Mouse (Mus musculus): ENCODE data around the gene Rhov. TPM values are rescaled to one million over a fixed set of nuclear protein-coding genes. Genes with fewer than 3 reads are reported as not detected.

Gene Rhov
- not detected for total RNA-seq (2021)

- intact Hi-C loops (cut with DNase I): no loop called here
- DNase-seq: peak in 1 of 2 experiments; percentile 29
Observed at GRCm38 (mm10) chr2:119270643-119271331, at the start of gene Rhov. Rhov (minus strand) TSS chr2:119271272.

- intact Hi-C loops (cut with DNase I): no loop called here
- DNase-seq: peak in 1 of 2 experiments; percentile 8
Observed at GRCm38 (mm10) chr2:119320571-119320970, 49.5 kb upstream of the Rhov start.

GRCm38 (mm10) chr2:119318043-119318710 is 47.1 kb upstream of the Rhov start:
- intact Hi-C loops (cut with DNase I): no loop called here
- DNase-seq: peak in 1 of 2 experiments; percentile 2

DNA sequence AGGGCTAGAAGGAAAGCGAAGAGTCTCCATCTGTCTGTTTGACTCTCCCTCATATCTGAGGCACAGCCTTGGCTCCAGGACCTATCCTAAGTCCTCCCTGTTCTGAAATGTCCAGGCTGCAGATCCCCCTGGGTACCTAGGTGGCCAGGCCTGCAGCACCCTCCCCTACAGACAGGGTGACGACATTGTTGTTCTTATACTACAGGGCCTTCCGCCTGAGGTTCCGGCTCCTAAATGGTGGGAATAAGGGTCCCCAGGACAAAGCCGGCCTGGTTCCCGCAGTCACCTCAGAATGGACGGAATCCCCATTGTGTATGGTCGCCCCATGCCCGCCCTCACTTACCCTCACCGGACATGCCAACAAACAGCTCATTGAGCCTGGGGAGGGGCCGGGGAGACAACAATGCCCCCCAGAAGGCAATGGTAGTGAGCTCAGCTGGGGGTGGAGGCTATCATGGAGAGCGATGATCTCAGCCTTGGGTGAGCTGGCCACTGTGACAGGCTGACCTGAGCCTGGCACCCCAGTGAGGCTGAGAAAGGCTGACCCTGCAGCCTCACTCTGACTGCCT is 43.8 kb upstream of the Rhov start:
- no peak for DNase-seq
- intact Hi-C loops (cut with DNase I): no loop called here

GRCm38 (mm10) chr2:119313780-119314479 is 42.9 kb upstream of the Rhov start:
- intact Hi-C loops (cut with DNase I): no loop called here
- DNase-seq: no peak

DNA sequence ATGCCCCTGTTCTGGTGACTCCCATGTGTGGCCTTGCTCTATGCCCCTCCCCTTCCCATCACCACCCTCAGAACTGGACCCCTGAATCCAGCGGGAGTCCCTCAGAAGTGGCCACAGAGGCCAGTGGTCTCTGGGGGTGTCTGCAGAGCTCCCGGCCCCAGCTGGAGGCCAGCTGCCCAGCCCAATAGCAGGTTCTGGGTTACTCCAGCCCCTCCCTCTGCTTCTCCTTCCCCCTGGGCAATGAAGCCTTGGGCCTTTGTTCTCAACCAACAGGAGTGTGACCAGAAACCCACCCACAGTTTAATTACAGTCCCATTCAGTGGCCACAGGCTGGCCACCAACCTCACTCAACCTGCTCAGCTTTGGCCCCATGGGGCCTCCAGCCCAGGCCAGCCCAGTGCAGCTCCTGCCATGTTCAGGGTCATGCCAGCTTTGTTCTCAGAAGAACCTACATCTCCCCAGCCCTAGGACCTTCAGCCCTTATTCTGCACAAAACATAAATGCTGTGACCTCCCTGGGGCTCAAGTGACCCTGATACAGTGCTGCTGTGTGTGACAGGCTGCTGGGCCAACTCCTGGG is 41.4 kb upstream of the Rhov start:
- intact Hi-C loops (cut with DNase I): no loop called here
- DNase-seq: no peak

DNA sequence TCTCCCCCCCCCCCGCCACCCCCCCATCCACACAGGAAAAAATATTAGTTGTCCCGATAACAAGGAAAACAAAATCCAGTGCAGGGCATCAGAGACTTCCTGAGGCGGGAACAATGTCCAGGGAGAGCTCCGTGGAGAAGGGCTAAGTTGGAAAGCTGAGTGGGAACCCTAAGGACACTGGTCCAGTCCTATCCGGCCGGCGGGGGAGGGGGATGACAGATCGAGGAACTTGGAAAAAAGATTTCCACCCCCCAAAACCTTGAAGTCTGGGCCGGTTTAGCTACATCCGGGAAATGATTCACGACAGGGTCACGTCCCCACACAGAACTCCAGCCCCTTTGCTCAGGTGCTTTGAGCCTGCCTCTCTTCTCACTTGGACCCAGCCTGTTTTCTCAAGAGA is 40.5 kb upstream of the Rhov start:
- intact Hi-C loops (cut with DNase I): loop anchor here (1.0 kb wide), 1 partner anchor 15 kb away; no protein-coding TSS in a partner anchor
- no peak for DNase-seq

DNA sequence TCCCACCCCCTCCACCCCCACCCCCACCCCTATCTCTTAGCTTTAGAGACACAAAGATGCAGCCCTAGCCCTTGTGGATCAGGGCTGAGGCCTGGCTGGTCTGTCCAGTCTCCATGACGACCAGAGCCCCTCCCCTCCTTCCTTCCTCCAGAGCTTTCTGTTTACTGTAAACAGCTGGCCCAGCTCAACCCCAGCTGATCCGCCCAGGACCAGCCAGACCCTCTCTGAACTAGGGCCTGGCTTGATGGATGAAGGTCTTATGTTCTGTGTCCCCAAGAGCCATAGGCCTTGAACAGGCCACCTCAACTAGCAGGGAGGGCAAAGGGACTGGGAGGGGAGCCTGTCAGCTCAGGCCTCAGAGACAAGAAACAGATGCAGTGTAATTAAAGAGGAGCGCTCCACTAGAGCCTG is 33.7 kb upstream of the Rhov start:
- intact Hi-C loops (cut with DNase I): no loop called here
- no peak for DNase-seq

DNA sequence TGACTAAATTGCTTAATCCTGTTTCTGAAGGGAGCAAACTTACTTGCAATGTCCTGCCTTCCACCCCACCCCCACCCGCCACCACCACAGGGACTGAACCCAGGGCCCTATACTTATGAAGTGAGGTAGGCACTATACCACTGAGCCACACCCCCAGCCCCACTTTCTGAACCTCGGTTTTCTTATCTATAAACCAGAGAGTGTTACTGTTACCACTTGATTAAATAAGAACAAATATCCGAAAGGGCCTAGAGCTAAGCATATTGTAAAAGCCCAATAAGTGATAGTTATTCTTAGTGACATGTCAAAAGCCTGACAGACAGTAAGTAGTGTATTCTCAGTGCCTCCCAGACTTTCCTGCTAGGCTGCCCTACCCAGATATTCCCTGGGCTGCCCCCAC is 33.3 kb upstream of the Rhov start:
- intact Hi-C loops (cut with DNase I): no loop called here
- DNase-seq: no peak

DNA sequence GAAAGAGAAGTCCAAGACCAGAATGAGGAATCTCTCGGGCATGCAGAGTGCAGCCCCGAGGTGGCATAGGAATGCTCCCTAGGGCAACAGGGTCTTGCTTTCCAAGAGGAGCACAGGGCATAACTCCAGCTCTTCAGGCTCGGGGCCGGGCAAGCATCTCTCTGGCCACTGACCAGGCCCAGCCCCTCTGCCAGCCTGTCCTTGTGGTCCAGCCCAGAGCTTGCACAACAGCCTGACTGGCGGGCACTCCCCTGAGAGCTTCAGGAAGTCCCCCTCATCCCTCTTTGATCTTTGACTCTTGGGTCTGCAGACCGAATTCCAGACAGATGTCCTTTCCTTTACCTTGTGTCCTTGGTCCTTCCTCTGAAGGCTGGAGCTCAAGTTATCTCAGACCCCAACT is 31.8 kb upstream of the Rhov start:
- intact Hi-C loops (cut with DNase I): no loop called here
- no peak for DNase-seq

- intact Hi-C loops (cut with DNase I): loop anchor here (1.0 kb wide), 2 partner anchors 26 to 110 kb away; no protein-coding TSS in a partner anchor
Observed at GRCm38 (mm10) chr2:119300819-119301493, 29.9 kb upstream of the Rhov start.

DNA sequence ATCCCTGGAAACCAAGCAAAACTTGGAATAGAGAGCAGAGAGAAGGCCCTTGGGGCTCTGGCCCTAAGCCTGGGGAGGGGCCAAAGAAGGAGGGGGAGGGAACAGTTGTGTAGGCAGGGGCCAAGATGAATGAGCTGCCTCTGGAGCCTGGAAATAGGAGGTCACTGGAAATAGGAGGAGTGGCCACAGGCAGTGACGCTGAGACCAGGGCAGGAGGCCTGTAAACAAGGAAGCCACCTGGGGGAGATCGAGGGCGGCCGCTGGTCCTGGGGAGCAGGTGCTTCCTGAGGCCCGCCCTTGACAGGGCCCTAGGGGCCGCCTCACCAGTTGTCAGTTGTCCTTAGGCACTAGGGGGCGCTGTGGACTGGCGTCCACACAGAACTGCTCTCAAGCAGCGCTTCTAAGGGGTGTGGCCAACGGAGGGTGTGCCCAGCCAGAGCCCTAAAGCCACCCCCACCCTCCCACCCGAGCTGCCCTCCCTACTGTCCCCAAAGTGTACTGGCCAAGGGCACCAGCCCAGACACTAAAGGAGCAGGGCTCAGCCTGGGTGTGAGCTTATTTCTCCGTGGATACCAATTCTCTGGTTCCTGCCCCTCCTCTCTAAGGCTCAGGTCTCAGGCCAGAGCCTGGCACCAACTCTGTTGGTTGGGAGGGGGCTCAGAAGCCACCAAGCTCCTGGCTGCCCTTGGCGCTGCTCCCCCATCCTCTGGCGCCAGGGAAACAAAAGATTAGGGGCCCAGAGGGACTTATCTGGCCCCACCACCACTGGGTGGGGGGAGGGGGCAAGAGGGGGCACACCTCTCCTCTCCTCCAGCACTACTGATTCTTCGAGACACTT is 29.1 kb upstream of the Rhov start:
- intact Hi-C loops (cut with DNase I): loop anchor here (1.0 kb wide), 2 partner anchors 27 to 111 kb away; no protein-coding TSS in a partner anchor
- DNase-seq: peak; percentile 81 to 83

More at GRCm38 (mm10) chr2:119300819-119301493, 29.9 kb upstream of the Rhov start:
- peak; percentile 59 to 60 for DNase-seq

- no peak for DNase-seq
- intact Hi-C loops (cut with DNase I): loop anchor here (1.0 kb wide), 3 partner anchors 39 to 138 kb away; no protein-coding TSS in a partner anchor
Observed at GRCm38 (mm10) chr2:119298839-119299238, 27.8 kb upstream of the Rhov start.

DNA sequence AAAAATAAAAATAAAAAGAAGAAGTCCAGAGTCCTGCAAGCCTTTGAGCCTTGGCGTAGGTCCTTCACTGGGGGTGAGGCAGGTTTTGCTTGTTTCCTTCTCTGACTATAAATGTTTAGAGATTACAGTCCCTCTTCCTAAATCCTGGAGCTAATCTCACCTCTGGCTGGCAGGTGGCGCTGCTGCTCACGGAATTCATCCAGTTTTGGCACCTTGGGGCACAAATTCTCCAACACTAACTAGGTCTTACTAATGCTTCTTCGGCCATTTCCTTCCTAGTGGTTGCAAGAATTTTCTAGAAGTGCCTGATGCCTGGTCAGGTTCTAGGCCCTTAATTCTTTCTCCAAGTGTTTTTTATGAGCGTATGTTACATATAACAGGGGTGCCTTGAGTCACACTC is 27.3 kb upstream of the Rhov start:
- intact Hi-C loops (cut with DNase I): loop anchor here (1.0 kb wide), 3 partner anchors 40 to 139 kb away; no protein-coding TSS in a partner anchor
- peak; percentile 72 to 81 for DNase-seq

- no peak for DNase-seq
- intact Hi-C loops (cut with DNase I): no loop called here
Observed at GRCm38 (mm10) chr2:119297506-119297905, 26.4 kb upstream of the Rhov start.

DNA sequence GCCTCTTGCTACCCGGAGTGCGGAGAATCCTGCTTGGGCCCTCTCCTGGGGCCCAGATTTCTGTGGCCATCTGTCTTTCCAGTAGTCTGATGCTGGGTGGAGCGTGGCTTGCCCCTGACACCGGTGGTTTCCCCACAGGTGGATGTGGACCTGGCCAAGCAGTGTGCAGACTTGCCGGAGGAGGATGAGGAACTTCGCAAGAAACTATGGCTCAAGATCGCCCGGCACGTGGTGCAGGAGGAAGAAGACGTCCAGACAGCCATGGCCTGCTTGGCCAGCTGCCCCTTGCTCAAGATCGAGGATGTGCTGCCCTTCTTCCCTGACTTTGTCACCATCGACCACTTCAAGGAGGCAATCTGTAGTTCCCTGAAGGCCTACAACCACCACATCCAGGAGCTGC is 25.7 kb upstream of the Rhov start:
- intact Hi-C loops (cut with DNase I): no loop called here
- no peak for DNase-seq

DNA sequence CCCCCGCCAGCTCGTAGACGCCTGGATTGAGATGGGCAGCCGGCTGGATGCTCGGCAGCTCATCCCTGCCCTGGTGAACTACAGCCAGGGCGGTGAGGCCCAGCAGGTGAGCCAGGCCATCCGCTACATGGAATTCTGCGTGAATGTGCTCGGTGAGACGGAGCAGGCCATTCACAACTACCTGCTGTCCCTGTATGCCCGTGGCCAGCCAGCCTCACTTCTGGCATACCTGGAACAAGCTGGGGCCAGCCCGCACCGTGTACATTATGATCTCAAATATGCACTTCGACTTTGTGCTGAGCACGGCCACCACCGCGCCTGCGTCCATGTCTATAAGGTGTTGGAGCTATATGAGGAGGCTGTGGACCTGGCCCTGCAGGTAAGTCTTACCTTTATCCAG is 23.3 kb upstream of the Rhov start:
- DNase-seq: no peak
- intact Hi-C loops (cut with DNase I): no loop called here

DNA sequence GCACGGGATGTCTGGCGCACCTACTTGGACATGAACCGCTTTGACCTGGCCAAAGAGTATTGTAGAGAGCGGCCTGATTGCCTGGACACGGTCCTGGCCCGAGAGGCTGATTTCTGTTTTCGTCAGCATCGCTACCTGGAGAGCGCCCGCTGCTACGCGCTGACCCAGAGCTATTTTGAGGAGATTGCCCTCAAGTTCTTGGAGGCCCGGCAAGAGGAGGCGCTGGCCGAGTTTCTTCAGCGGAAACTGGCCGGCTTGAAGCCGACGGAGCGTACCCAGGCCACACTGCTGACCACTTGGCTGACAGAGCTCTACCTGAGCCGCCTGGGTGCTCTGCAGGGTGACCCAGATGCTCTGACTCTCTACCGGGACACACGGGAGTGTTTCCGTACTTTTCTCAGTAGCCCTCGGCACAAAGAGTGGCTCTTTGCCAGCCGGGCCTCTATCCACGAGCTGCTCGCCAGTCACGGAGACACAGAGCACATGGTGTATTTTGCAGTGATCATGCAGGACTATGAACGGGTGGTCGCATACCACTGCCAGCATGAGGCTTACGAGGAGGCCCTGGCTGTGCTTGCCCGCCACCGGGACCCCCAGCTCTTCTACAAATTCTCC is 22.8 kb upstream of the Rhov start:
- intact Hi-C loops (cut with DNase I): no loop called here
- no peak for DNase-seq

GRCm38 (mm10) chr2:119293311-119293710 is 22.2 kb upstream of the Rhov start:
- no peak for DNase-seq

More at GRCm38 (mm10) chr2:119293311-119293710, 22.2 kb upstream of the Rhov start:
- intact Hi-C loops (cut with DNase I): no loop called here
